Mouse (Mus musculus) layer of hippocampus, postnatal 10 days (tissue): ENCODE data around the gene Tmem39b. TPM values are rescaled to one million over a fixed set of nuclear protein-coding genes. Genes with fewer than 3 reads are reported as not detected.

Experiments used
- DNase-seq, 2 experiments: peaks; one replicate each; pipeline ENCODE4 v3.0.0; 2021; ENCODE audit warnings: low spot score in 2 of 2
- total RNA-seq, 2 experiments: library from RNA; stranded (reverse); gene quantifications; 2 replicates each; pipeline ENCODE4 v1.2.3; 2021

The Tmem39b gene
- total RNA-seq, 2 experiments from 2014 or later: 13.0 to 13.1 TPM

DNA sequence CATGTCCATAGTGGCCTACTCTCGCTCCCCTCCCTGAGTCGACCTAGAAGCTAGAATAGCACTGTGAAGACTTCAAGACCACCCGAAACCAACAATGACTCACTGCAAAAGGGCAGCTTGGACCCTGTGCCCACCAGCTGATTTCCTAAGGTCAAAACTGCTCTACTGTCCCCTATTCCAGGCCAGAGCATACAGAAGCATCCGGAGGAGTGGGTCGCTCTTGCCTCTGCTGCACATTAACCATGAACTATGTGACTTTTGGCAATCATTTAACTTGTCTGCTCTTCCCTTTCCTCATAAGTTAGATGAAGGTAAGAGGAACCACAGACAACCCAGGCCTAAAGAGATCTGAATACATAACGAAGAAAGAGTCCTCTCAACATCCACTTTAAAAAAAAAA is 12.1 kb downstream of the Tmem39b start:
- no peak for DNase-seq

- DNase-seq: no peak
Measured at GRCm38 (mm10) chr4:129683901-129684493, 12.6 kb downstream of the Tmem39b start.

DNA sequence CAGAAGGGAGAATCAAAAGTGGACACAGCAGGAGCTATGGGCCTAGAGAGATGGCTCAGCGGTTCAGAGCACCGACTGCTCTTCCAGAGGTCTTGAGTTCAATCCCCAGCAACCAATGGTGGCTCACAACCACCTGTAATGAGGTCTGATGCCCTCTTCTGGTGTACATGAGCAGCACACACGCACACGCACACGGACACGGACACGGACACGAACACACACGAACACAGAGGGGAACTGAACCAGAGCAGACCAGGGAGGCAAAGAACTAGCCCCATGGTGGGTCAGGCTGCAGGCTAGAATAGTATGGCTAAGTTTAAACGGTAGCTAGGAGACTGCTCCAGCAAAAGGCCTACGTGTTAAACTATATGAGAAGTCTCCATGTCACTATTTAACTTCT is 14.8 kb downstream of the Tmem39b start:
- DNase-seq: no peak

DNA sequence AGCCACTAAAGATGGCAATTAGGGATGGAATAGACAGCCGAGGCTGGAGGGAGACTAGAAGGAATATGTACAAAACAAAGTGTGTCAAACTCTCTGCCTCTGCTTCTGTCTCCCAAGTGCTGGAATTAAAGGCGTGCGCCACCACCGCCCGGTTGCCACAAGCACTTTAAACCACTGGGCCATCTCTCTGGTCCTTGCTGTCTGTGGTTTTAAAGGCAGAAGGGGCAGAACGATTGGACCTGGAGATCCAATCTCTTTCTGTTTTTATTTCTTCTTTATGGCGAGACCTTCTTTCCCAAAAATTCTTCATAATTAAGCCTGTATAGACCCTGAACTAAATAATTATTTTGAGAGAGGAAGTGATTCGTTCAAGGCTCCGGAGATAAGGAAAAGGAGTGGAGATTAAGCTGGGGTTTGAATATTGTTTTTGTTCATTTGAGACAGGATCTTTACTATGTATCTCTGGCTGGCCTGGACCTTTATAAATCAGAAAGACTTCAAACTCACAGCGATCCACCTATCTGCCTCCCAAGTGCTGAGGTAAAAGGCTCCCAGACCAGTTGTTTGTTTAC is 23.7 kb downstream of the Tmem39b start:
- DNase-seq: no peak

DNA sequence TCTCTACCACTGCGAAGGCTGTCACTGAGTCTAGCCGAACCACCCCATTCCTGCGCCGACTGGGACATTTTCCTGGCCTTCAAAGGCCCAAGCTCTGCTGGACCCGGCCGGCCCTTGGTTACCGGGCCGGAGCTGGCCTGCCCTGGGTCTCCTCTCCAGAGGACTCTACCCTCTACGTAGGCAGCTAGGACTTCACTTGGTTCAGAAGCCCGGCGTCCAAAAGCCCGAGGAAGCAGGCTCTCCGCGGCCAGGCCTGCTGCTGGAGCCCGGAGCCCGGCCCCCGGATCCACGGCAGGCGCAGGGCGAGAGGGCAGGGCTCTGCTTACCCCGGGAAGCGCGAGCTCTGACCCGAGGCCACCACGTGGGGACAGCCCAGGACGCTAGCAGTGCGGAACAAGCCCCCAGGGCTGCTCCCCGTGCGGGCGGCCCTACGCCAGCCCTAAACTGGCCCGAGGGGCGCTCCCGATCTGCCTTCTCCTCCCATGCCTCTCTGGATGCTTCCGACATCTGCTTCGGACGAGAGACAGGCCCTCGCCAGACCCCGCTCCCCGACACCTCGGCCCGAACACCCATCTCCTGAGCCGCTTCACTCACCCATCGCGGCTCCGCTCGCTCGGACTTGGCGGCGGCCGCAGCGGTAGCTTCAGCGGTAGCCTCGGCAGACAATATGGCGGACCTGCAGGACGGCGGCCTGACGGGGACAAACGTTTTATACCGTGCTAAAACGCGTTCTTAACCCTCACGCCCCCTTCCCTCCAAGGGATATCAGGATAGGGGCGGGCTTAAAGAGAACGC is 24.4 kb downstream of the Tmem39b start, which contains the start of gene Kpna6:
Gene Kpna6, minus strand, starts transcription at position 685 of the 795 bp plus-strand sequence.
- DNase-seq: peak; percentile 93

- DNase-seq: peak; percentile 38 to 61
Measured at GRCm38 (mm10) chr4:129671491-129672082, 25.1 kb downstream of the Tmem39b start.

DNA sequence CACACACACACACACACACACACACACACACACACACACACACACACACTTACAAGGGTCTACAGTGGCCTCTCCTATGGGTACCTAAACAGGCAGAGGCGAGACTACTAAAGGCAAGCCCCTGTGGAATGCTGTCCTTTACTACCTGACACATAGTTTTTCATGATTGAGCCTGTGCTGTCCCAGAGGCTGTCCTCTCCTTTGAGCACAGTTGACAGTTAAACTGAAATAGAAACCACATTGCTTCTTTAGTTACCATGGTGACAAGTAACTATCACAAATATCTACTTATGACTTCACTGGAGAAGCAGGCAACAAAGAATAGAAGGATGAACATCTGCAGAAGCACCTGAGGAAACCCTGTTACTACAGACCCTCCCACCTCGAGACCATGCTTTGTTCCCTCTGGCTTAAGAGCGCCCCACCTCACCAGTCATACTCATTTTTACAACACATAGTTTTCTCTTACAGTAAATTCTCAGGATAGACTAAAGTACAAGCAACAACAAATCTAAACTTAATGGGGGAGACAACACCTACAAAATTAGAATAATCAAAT is 34.3 kb downstream of the Tmem39b start:
- no peak for DNase-seq

DNA sequence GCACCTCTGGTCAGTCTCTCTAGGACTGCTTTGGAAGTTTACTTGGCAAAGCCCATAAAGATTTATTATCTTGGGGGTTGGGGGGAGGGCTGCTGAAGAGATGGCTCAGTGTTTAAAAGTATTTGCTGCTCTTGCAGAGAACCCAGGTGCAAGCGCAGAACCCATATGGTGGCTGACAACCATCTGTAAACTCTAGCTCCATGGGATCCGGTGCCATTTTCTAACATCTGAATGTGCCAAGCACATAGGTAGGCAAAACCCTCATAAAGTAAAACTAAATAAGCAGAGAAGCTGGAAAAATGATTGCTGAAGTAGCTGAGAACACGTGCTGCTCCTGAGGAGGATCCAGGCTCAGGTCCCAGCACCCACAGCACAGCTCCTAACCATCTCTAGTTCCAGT is 35.1 kb downstream of the Tmem39b start:
- DNase-seq: no peak

GRCm38 (mm10) chr4:129654770-129655169 is 41.9 kb downstream of the Tmem39b start:
- no peak for DNase-seq

GRCm38 (mm10) chr4:129650359-129650758 is 46.3 kb downstream of the Tmem39b start:
- no peak for DNase-seq

DNA sequence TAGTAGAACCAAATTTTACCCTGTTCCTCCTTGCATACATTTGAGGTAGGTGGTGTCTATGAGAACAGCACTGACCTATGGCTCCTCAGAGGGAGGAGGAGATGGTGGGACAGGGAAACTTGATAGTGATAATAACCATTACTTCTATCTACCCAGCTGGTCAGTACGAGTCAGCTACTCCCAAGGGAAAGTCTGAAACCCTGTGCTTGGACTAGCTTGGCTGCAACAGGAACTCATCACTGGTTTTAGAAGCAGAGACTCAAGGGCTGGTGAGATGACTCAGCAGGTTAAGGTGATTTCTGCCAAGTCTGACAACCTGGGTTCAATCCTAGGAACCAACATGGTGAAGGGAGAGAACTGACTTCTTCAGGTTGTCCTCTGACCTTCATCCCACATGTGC is 48.0 kb downstream of the Tmem39b start:
- no peak for DNase-seq

- no peak for DNase-seq
Measured at GRCm38 (mm10) chr4:129645204-129645603, 51.4 kb downstream of the Tmem39b start.

GRCm38 (mm10) chr4:129641756-129642155 is 54.9 kb downstream of the Tmem39b start:
- peak in 1 of 2 experiments; percentile 35 for DNase-seq

- DNase-seq: peak; percentile 95 to 96
Measured at GRCm38 (mm10) chr4:129640638-129641467, 55.8 kb downstream of the Tmem39b start, which contains the start of gene Txlna. Gene Txlna (minus strand): TSS chr4:129641065.

- peak; percentile 45 to 50 for DNase-seq
Measured at GRCm38 (mm10) chr4:129640101-129640637, 56.5 kb downstream of the Tmem39b start.

DNA sequence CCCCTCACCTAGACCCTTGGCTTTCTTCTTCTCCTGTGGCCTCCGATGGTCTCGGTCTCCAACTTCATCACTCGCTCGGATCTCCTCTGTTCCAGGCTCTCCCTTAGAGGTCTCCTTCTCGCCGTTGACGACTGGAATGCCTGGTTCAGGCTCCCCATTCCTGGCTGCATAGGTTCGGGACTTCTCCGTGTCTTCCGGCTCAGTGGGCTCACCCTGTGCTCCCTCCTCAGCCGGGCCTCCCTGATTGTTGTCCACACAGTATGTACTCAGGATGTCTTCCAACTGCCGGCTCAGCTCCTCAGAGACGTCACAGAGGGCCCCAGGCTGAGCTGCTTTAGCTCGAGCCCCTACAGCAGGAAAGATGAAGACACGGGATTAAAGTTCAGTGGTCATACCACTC is 57.4 kb downstream of the Tmem39b start:
- DNase-seq: no peak

DNA sequence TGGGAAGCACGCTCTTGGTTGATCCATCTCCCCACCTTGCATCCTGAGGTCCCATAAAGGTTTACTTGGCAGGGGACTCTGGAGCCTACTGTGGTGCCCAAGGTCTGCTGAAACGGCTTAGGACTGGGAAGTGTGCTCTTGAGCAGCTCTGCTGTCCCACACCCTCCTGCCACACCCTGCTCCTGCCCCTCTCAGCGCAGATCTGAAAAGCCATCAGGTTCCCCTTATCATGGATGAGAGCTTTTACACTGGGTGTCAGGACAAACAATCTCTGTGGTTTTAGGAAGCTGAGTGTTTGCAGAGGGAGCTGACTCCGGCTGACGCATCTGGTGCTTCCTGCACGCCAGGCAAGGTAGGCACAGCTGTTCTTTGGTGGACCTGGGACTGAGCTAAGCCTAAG is 62.8 kb downstream of the Tmem39b start:
- no peak for DNase-seq

DNA sequence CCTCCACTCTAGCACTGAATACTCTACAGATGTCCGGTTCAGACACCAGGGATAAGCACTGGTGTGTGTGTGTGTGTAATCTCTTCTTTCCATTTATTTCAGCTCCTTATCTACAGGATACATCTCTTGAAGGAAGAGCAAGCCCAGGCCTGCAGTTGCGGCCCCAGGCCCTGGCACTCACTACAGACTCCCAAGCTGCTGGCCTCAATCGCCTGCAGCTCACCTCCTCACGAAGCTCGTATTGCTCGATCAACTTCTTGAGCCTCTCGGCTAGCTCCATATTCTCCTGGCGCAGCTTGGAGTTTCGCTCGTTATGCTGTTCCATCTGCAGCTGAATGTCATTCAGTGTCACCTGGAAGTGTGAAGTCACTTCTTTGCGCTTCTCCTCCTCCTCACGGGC is 64.8 kb downstream of the Tmem39b start:
- no peak for DNase-seq

DNA sequence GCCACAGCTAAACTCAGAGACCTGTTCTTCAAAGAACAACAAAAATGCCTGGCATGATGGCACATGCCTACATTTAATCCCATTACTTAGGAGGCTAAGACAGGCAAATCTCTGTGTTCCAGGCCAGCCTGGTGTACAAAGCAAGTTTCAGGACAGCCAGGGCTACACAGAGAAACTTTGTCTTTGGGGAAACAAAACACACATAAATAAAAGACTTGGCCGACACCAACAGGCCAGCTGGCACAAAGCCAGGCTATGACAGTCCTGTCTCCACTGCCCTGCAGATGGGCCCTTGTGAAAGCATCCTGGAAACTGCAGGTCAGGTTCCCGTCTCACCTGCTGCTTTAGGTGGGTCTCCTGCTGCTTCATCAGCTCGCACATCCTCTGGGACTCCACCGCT is 65.7 kb downstream of the Tmem39b start:
- DNase-seq: no peak
